Mouse (Mus musculus) cerebellum, adult 2 months (tissue): Measurements from ENCODE around the gene Vipr2.

Experiments
- CTCF ChIP-seq: fragments of 200-500 bp; IDR thresholded peaks from 2 replicates; pipeline ENCODE4 v1.5.1; 2011; ENCODE audit warnings: low read depth, mild to moderate bottlenecking, control low read depth, low read length, moderate library complexity, borderline replicate concordance; ENCODE audit not compliant: insufficient read depth
- POLR2A ChIP-seq: fragments of 200-500 bp; IDR thresholded peaks from 2 replicates; pipeline ENCODE4 v1.6.1; 2011; ENCODE audit warnings: low read length, control low read depth, borderline replicate concordance; ENCODE audit not compliant: insufficient read depth

DNA sequence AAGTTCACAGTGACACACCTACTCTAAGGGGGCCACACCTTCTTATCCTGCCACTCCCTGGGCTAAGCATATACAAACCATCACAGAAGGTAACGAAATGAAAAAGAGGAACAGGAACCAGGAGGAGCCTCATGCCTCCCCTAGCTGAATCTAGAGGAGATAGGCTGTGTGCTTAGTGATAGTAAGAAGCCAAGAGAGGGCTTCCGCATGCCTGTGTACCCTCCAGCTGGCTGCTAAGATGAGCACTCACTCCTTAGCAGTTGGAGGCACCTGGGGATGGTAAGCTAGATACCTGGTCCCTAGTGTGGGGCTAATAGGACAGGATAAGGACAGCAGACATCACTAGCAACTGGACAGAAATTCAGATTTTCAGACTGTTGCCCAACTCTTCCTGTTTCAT is 64.3 kb downstream of the Vipr2 start:
- TF ChIP-seq CTCF (no peak), POLR2A (no peak)
